Mouse (Mus musculus): ENCODE measurements around the gene Agpat3.

Agpat3 gene

DNA sequence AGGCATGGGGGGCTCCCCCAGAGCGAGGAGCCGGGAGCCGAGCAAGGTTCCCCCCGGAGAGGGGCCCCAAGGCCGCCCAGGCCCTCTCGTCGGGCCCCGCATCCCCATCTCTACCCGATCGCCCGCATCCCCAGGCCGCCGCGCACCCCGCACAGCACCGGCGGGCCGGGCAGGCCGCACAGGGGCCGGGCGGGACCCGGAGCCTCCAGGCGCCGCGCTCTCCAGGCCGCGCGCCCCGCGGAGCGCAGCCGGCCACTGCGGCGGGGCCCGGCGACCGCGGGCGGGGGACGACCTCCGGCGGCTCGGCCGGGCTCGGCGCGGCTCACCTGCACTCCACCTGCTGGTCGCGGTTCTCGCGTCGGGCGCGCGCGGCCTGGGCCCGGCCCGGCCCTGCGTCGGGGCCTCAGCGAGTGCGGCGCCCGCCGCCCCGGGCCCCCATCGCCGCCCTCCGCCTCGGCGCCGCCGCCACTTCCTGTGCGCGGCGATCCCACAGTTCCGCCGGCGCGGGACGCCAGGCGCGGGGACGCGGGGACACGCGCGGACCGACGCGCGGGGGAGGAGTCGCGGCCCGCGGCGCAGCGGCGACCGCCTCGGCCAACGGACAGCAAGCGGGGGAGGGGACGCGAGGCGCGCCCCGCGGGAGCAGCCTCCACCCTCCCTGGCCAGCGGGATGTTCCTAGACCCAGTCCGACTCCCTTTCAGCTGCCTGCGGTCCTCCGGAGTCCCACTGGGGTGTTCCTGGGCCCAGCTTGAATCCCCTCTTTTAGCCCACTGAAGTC is at the start of gene Agpat3:
Gene Agpat3 (minus strand): TSS at position 603 of the 779 bp plus-strand sequence.
- peak; percentile 35 for DNase-seq (ENCODE audit: low read depth, low spot score)

DNA sequence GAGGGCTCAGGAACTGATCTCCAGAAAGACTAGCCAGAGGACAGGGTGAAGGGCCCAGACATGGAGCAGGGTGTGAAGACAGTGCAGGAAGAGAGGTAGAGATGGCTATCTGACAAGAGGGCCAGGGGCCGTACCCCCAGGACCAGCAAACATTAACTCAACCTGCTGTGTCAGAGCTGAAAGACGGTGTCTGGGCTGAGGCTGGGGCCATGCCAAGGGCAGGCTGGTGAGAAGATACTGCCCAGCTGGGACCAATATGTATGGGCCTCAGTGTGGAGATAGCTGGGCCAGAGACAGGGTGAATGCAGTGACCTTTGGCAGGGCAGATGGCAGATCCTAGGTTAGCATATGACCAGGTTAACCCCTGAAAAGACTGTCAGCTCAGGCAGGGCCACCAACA is 48.8 kb upstream of the Agpat3 start:
- DNase-seq (ENCODE audit: low read depth, low spot score), result no peak

DNA sequence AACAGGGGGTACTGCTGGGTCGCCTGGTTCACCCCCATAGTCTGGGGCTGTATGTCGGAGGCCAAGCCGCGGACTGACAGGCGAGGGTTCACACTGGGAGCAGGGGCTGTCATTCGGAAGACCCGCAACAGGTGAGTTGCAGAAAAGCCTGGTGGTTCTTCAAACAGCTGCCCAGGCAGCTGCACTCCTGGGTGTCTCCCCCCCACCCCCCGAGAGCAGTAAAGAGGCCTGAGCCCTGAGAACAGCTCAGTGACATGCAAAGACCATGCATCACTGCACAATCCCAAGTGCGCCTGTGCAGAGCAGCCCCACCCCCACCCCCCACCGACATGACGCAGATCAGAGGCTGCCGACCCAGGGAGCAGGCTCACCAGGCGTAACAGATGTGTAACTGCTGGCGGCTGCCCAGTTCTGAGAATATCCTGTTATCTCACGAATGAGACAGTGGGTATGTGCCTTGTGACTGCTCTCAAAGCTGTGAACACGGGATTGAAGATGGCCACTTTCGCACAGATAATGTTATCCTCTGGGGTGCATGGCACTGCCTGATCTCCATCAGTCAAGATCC is 46.9 kb upstream of the Agpat3 start:
- DNase-seq (ENCODE audit: low read depth, low spot score), result no peak

DNA sequence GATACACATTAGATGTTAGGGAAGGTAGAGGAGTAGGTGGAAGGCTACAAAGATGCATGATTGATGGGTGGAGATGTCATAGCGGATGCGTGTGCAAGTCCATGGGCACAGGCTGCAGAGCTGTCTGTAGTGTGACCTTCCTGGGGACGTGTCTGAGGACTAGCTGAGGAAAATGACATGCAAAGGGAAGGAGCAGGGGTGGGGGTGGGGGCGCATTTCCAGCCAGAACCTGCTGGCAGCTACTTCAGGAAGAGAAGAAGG is 44.3 kb upstream of the Agpat3 start:
- no peak for DNase-seq (ENCODE audit: low read depth, low spot score)

GRCm38 (mm10) chr10:78395819-78396624 is 43.7 kb upstream of the Agpat3 start:
- DNase-seq (ENCODE audit: low read depth, low spot score), result peak; percentile 97

DNA sequence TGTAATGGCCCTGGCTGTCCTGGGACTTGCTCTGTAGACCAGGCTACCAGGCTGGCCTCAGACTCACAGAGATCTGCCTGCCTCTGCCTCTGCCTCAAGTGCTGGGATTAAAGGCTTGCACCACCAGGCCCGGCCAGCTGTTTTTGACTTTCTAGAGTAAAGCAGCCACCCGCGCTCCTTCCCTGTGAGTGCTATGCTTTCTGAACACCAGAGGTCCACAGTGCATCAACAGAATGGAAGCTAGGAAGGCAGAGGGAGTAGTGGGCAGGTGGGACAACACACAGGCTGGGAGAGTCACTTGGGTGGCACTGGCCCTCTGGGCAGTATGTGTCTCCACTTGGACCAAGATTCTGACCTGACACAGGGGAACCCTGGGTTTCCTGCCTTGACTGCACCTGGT is 43.1 kb upstream of the Agpat3 start:
- DNase-seq (ENCODE audit: low read depth, low spot score), result no peak

- DNase-seq (ENCODE audit: low read depth, low spot score), result peak; percentile 69
These were observed 39.8 kb upstream of the Agpat3 start for GRCm38 (mm10) chr10:78392072-78392471.

GRCm38 (mm10) chr10:78390982-78391470 is 38.7 kb upstream of the Agpat3 start:
- no peak for DNase-seq (ENCODE audit: low read depth, low spot score)

- DNase-seq (ENCODE audit: low read depth, low spot score), result no peak
These were observed 36.1 kb upstream of the Agpat3 start for GRCm38 (mm10) chr10:78388216-78388980.

DNA sequence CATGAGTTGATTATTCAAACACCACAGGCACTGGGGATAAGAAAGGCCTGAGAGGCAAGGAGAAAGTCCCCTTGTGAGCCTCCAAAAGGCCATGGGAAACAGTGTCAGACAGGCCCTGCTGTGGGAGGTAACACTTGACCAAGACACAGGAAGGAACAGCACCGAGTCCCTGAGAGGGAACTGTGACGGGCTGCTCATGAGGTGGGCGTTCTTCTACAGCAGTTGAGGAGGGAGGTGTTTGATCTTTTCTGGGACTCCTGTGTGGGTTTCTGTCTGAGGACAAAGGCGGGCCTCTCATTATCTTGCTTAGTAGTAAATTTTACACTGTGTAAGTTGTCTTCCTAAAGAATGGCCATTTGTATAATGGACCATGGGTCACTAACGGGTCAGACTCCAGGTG is 33.2 kb upstream of the Agpat3 start:
- DNase-seq (ENCODE audit: low read depth, low spot score), result no peak

DNA sequence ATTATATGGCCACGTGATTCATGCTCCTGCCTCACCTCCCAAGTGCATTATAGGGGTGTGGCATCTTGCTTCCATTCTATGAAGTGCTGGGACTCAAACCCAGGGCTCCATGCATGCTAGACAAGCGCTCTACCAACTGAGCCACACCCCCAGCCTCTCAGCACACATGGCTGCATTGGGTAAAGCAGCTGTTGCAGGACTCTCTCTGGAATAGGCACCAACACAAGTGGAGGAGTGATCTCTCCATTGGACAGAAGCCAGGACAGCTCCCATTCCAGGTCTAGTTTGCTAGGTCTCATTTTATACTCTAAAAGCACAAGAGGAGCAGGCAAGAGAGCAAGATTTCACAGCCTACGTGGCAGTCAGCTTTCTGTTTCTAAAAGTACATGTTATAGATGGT is 31.3 kb upstream of the Agpat3 start:
- DNase-seq (ENCODE audit: low read depth, low spot score), result no peak

- no peak for DNase-seq (ENCODE audit: low read depth, low spot score)
These were observed 26.2 kb upstream of the Agpat3 start for GRCm38 (mm10) chr10:78378516-78378915.

DNA sequence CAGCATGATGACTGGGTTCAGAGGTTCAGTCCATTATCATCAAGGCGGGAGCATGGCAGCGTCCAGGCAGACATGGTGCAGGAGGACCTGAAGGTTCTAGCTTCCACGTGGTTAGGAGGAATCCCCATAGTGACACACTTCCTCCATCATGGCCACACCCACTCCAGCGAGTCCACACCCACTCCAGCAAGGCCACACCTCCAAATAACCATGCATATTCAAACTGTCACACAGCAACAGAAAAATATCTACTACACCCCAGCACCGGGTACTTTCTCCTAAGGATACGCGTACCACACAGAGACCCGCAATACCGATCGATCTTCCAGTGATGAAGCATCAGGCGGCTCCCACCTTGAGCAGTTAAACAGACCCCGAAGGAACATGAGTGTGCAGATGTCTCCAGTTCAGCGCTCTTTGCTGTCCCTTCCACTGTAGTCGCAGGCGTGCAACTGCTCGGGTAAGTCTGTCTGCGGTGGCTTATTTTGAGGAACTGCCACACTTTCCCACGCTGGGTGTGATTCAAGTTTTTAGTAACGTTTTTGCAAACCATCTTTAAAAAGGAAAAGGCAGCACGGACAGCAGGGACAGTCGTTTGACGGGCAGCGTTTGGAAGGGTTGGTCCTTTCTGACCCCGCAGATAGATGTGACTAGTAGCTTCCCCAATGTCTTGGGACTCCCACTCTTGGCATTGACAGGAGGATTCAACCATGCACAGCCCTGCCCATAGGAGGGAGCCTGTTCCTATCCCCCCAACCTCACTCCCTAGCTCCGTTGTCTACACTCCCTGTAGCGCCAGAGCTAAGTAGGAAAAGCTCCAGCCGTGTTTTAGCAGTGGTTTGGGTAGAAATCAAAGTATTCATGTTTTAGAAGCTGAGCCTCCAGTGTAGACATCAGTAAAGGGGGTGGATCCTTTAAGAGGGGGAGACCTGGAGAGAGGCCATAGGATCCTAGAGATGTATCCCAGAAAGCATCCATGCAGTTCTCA is 20.7 kb upstream of the Agpat3 start:
- DNase-seq (ENCODE audit: low read depth, low spot score), result no peak

- no peak for DNase-seq (ENCODE audit: low read depth, low spot score)
These were observed 19.5 kb upstream of the Agpat3 start for GRCm38 (mm10) chr10:78371746-78372145.

GRCm38 (mm10) chr10:78367586-78367985 is 15.3 kb upstream of the Agpat3 start:
- DNase-seq (ENCODE audit: low read depth, low spot score), result no peak

GRCm38 (mm10) chr10:78366851-78367312 is 14.6 kb upstream of the Agpat3 start:
- no peak for DNase-seq (ENCODE audit: low read depth, low spot score)

GRCm38 (mm10) chr10:78366195-78366834 is 14.0 kb upstream of the Agpat3 start:
- no peak for DNase-seq (ENCODE audit: low read depth, low spot score)

DNA sequence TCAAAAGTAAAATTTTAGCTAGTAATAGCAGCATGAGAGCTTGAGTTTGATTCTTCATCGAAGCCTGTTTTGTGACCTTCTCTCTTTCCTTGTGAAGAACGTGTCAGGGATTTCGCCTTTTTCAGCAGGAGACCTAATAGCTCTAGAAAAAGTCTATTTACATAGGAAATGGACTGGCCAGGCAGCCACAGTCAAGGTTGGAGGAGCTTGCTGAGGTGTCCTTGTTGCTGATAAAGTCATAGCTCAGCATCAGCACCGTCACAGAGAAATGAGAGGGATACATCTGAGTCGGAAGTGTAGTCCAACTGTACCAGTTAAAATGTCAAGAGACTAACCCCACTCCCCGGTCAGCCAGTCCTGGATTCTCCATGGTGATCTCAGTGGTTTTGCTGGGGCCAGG is 13.3 kb upstream of the Agpat3 start:
- DNase-seq (ENCODE audit: low read depth, low spot score), result no peak

DNA sequence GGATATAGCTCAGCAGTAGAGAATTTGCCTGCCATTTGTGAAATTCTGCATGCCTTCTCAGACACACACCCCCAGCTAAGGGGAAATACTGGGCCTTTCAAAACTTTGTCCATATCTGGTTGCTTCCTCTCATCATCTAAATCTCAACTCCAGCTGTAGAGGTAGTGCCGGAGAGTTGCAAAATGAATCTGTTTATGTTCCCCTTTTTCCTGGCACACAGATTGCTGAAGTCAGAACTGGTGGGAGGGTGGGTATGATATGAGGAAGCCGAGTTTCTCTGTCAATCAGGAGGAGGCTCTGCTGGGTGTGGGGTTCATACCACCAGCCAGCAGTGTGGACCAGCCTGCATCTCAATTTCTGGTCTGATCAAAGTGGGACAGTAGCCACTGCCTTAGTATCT is 11.8 kb upstream of the Agpat3 start:
- no peak for DNase-seq (ENCODE audit: low read depth, low spot score)

DNA sequence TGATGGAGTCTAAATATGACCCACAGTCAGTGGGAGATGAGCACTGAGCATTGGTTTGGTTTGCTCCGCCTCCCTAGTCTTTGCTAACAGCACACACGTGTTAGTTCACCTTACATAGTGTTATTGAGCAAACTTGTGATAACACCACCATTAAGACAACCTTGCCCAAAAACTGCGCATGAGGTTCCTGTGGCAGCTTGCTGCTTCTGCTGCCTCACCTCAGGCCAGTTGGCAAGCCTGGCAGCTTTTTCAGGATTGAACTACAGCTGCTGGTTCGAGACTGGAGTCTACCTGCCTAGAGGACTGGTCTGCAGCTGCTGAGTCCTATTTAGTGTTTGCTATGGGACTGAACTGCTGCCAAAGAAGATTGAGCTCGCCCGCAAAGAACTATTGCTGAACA is 11.1 kb upstream of the Agpat3 start:
- DNase-seq (ENCODE audit: low read depth, low spot score), result no peak

Data from forelimb bud, embryonic 11.5 days (tissue).